Mouse (Mus musculus) hindbrain, embryonic 10.5 days (tissue): Measurements from ENCODE around the gene Ly6g5b. TPM values are rescaled to one million over a fixed set of nuclear protein-coding genes. Genes with fewer than 3 reads are reported as not detected.
A peak's percentile ranks its signal among the peaks of the same experiment; 100 is the strongest.

Experiments used
- DNase-seq: peaks from one replicate; pipeline ENCODE4 v3.0.0-alpha.2; 2017; ENCODE audit warnings: low spot score
- H3K27ac ChIP-seq: fragments of 300-500 bp; sonication (generic); 2 replicates; pipeline ENCODE4 v1.5.1; 2016; ENCODE audit warnings: mild to moderate bottlenecking, moderate library complexity
- H3K27me3 ChIP-seq: fragments of 300-500 bp; sonication (generic); 2 replicates; pipeline ENCODE4 v1.6.1; 2016; ENCODE audit warnings: mild to moderate bottlenecking; ENCODE audit not compliant: poor library complexity, insufficient read depth, severe bottlenecking
- H3K36me3 ChIP-seq: fragments of 300-500 bp; sonication (generic); 2 replicates; pipeline ENCODE4 v1.6.1; 2016; ENCODE audit warnings: mild to moderate bottlenecking, moderate library complexity
- H3K4me1 ChIP-seq: fragments of 300-500 bp; sonication (generic); replicated peaks from 2 replicates; pipeline ENCODE4 v1.6.1; 2016; ENCODE audit warnings: mild to moderate bottlenecking
- H3K4me3 ChIP-seq: fragments of 300-500 bp; sonication (generic); 2 replicates; pipeline ENCODE4 v1.5.1; 2016; ENCODE audit warnings: mild to moderate bottlenecking, moderate library complexity
- H3K9me3 ChIP-seq: fragments of 300-500 bp; sonication (generic); 2 replicates; pipeline ENCODE4 v1.6.1; 2016; ENCODE audit warnings: mild to moderate bottlenecking, moderate library complexity
- WGBS: fragments of 180-500 bp; shearing (Covaris S2); methylation state at CpG from one replicate; pipeline ENCODE4 v1.1.7; 2016; 5-methylcytosine and 5-hydroxymethylcytosine counted together
- polyA plus RNA-seq: library from polyadenylated mRNA; unstranded; fragments of >200 nt; fragmentation: Nextera tagmentation; extraction: Ambion mirVana; gene quantifications from 2 replicates; pipeline ENCODE4 v1.2.1, GENCODE M21; 2016

The Ly6g5b gene
- polyA plus RNA-seq, 1 experiment from 2014 or later = 0.90 TPM

- H3K27me3 ChIP-seq = peaks cover 68% of the 10 kb centered on the region
- peak overlapping the region; percentile 54 for H3K4me3 ChIP-seq
- H3K27ac ChIP-seq = no peak overlapping the region; the same call in 1 of the 2 replicates
- no peak for DNase-seq
- peaks cover 35% of the 10 kb centered on the region for H3K36me3 ChIP-seq
- H3K4me1 ChIP-seq = peaks cover 49% of the 10 kb centered on the region
- H3K9me3 ChIP-seq = no peaks in the 10 kb centered on the region
- 36% methylated on average over 10 of the region's 10 CpGs for WGBS
Measured at GRCm38 (mm10) chr17:35064378-35064877, 50.8 kb downstream of the Ly6g5b start.

Other genes starting within 250 kb of the Ly6g5b start
- 5.2 and 5.6 TPM in 2 replicates for gene Zbtb12, start 235.9 kb downstream of the Ly6g5b start, polyA plus RNA-seq
- gene Gm20547, start 233.4 kb downstream of the Ly6g5b start, polyA plus RNA-seq = 0.14 TPM in 1 of 2 replicates, not detected in the other
- gene C2, start 217.2 kb downstream of the Ly6g5b start, polyA plus RNA-seq = 0.58 and 1.0 TPM in 2 replicates
- 98.2 and 100 TPM in 2 replicates for gene Ehmt2, start 217.0 kb downstream of the Ly6g5b start, polyA plus RNA-seq
- gene Slc44a4, start 201.0 kb downstream of the Ly6g5b start, polyA plus RNA-seq = 0.41 TPM in 1 of 2 replicates, not detected in the other
- gene Neu1, start 184.2 kb downstream of the Ly6g5b start, polyA plus RNA-seq = 16.2 and 20.7 TPM in 2 replicates
- gene Hspa1b, start 156.2 kb downstream of the Ly6g5b start, polyA plus RNA-seq = 0.09 and 0.20 TPM in 2 replicates
- 0.42 TPM in 1 of 2 replicates, not detected in the other for gene Gm20481, start 145.5 kb downstream of the Ly6g5b start, polyA plus RNA-seq
- 0.90 and 1.7 TPM in 2 replicates for gene Hspa1a, start 143.3 kb downstream of the Ly6g5b start, polyA plus RNA-seq
- 0.76 and 0.78 TPM in 2 replicates for gene Hspa1l, start 142.7 kb downstream of the Ly6g5b start, polyA plus RNA-seq
- 278 and 314 TPM in 2 replicates for gene Lsm2, start 133.6 kb downstream of the Ly6g5b start, polyA plus RNA-seq
- 176 and 199 TPM in 2 replicates for gene Vars, start 114.4 kb downstream of the Ly6g5b start, polyA plus RNA-seq
- gene Vwa7, start 98.8 kb downstream of the Ly6g5b start, polyA plus RNA-seq = 0.10 and 0.24 TPM in 2 replicates
- gene Sapcd1, start 87.4 kb downstream of the Ly6g5b start, polyA plus RNA-seq = 5.2 and 5.6 TPM in 2 replicates
- gene Msh5, start 68.7 kb downstream of the Ly6g5b start, polyA plus RNA-seq = 3.9 and 6.4 TPM in 2 replicates
- 232 and 239 TPM in 2 replicates for gene Clic1, start 65.5 kb downstream of the Ly6g5b start, polyA plus RNA-seq
- gene Ddah2, start 56.4 kb downstream of the Ly6g5b start, polyA plus RNA-seq = 536 and 664 TPM in 2 replicates
- gene Ly6g6c, start 50.0 kb downstream of the Ly6g5b start, polyA plus RNA-seq = 0.20 and 0.27 TPM in 2 replicates
- gene Mpig6b, start 49.2 kb downstream of the Ly6g5b start, polyA plus RNA-seq = 0.76 and 1.1 TPM in 2 replicates
- gene Ly6g6e, start 38.5 kb downstream of the Ly6g5b start, polyA plus RNA-seq = 0.76 and 0.97 TPM in 2 replicates
- gene Ly6g6d, start 37.4 kb downstream of the Ly6g5b start, polyA plus RNA-seq = 2.1 and 2.4 TPM in 2 replicates
- gene Ly6g6f, start 29.8 kb downstream of the Ly6g5b start, polyA plus RNA-seq = 0.67 and 0.80 TPM in 2 replicates
- gene Abhd16a, start 26.2 kb downstream of the Ly6g5b start, polyA plus RNA-seq = 58.2 and 67.1 TPM in 2 replicates
- not detected in 2 replicates for gene Ly6g5c, start 7.1 kb downstream of the Ly6g5b start, polyA plus RNA-seq
- gene Gpank1, start 6.0 kb upstream of the Ly6g5b start, polyA plus RNA-seq = 33.1 and 33.5 TPM in 2 replicates
- 303 and 328 TPM in 2 replicates for gene Csnk2b, start 6.6 kb upstream of the Ly6g5b start, polyA plus RNA-seq
- 10.0 and 10.2 TPM in 2 replicates for gene D17H6S53E, start 10.9 kb upstream of the Ly6g5b start, polyA plus RNA-seq
- gene Apom, start 16.6 kb upstream of the Ly6g5b start, polyA plus RNA-seq = 0.16 and 0.49 TPM in 2 replicates
- gene Bag6, start 19.8 kb upstream of the Ly6g5b start, polyA plus RNA-seq = 70.3 and 77.6 TPM in 2 replicates
- gene Prrc2a, start 49.5 kb upstream of the Ly6g5b start, polyA plus RNA-seq = 193 and 221 TPM in 2 replicates
- 4.2 and 6.5 TPM in 2 replicates for gene Aif1, start 60.6 kb upstream of the Ly6g5b start, polyA plus RNA-seq
- gene Lst1, start 73.0 kb upstream of the Ly6g5b start, polyA plus RNA-seq = 4.8 and 11.9 TPM in 2 replicates
- 0.17 and 0.19 TPM in 2 replicates for gene Ltb, start 79.0 kb upstream of the Ly6g5b start, polyA plus RNA-seq
- gene Tnf, start 86.6 kb upstream of the Ly6g5b start, polyA plus RNA-seq = not detected in 2 replicates
- not detected in 2 replicates for gene Lta, start 89.9 kb upstream of the Ly6g5b start, polyA plus RNA-seq
- 0.42 and 0.46 TPM in 2 replicates for gene Gm16181, start 105.4 kb upstream of the Ly6g5b start, polyA plus RNA-seq
- gene Atp6v1g2, start 118.2 kb upstream of the Ly6g5b start, polyA plus RNA-seq = 7.6 and 12.9 TPM in 2 replicates
- 10.2 and 11.6 TPM in 2 replicates for gene Nfkbil1, start 120.4 kb upstream of the Ly6g5b start, polyA plus RNA-seq
- gene Ddx39b, start 126.3 kb upstream of the Ly6g5b start, polyA plus RNA-seq = 661 and 692 TPM in 2 replicates
- gene H2-D1, start 147.3 kb upstream of the Ly6g5b start, polyA plus RNA-seq = 54.3 and 60.1 TPM in 2 replicates
- not detected in 2 replicates for gene H2-Q1, start 205.0 kb upstream of the Ly6g5b start, polyA plus RNA-seq
- gene H2-Q2, start 226.8 kb upstream of the Ly6g5b start, polyA plus RNA-seq = 0.73 and 0.76 TPM in 2 replicates